Mouse (Mus musculus): ENCODE measurements around the gene Birc5.

DNA sequence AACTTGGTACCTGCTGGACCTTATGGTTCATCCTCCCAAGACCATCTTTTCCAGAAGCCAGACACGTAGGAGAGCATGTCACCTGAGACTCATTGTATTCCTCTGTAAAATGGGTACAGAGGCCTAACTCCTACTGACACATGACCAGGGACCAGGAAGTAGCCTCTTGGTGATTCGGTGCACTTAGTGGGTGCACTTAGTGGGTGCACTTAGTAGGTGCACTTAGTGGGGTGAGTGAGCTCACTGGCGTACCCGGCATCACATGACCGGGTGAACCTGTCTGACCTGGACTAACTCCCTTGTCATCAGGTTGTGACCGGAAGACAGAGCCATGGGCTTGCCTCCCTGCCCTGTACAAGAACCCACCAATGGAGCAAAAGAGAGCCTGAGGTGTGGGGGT, 42.3 kb upstream of the Birc5 start:
- no peak for TF ChIP-seq POLR2A (IDR thresholded peaks at IDR 0.05; ENCODE audit: insufficient read depth, low read length)
- TF ChIP-seq CTCF (IDR thresholded peaks at IDR 0.05; ENCODE audit: low read depth, low read length) = no peak
- no peak for TF ChIP-seq EP300 (IDR thresholded peaks at IDR 0.05; ENCODE audit: insufficient read depth, low read depth, low read length)
